Mouse (Mus musculus): ENCODE measurements around the gene Tprn. TPM values are rescaled to one million over a fixed set of nuclear protein-coding genes. Genes with fewer than 3 reads are reported as not detected.

The Tprn gene
- polyA plus RNA-seq, 1 experiment from 2014 or later = 3.3 TPM

DNA sequence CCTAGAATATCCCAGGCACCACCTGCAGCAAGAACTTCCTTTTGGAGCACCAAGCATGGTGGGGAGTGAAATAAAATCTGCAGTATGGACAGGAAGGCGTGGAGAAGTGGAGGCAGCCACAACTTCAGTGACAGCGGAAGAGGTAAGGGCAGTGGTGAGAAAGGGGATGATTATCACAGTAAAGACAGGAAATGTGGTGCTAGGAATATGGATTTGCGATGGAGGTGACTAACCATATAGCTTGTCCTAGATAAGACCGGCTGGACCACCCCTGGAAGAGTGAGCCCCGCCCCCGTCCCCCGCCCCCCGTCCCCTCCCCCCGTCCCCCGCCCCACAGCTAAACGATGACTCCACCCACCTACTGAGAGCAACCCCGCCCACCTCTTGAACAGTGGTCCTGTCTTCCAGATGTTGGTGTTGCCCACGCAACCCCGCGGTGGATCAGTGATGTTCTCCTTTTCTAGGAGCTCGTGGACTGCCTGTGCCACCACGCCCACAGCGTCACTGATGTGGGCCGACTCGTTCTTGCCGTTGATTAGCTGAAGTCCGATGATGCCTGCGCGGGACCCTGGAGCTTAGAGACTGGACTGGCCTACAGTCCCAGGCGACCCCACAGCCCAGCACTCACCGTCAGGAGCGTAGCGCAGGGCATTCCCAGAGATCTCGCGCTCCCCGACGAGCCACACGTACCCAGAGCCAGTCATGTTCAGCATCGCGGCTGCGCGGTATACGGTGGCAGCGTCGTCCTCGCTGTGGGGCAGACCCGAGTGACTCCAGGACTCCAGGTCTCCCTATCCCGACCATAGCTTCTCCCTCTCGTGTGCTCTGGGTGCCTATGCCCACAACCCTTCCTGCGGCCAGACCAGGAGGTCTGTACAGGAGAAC lies 42.5 kb downstream of the Tprn start:
- no peaks in the 10 kb centered on the region for H3K4me1 ChIP-seq (ENCODE audit: control insufficient read depth, insufficient read depth, low read length)
- H3K27ac ChIP-seq (ENCODE audit: low read depth, low read length) = no peak overlapping the region
- peak overlapping the region; percentile 76 for H3K4me2 ChIP-seq
- 3% methylated on average over 40 of the region's 45 CpGs for WGBS (ENCODE audit: insufficient replicate concordance)
- H3K9me3 ChIP-seq (replicated peaks; ENCODE audit: control insufficient read depth, low read length) = no peaks in the 10 kb centered on the region
- H3K9ac ChIP-seq (ENCODE audit: low read depth, low read length) = 0 out of 2 replicates have a peak overlapping the region, but pooled peaks have one; percentile 59
- H3K4me3 ChIP-seq (ENCODE audit: low read depth, low read length) = peak overlapping the region; percentile 37
- H3K27me3 ChIP-seq (ENCODE audit: control insufficient read depth, insufficient read depth, low read length) = peaks cover 64% of the 10 kb centered on the region
- no peak for ATAC-seq (replicated peaks; ENCODE audit: insufficient number of reproducible peaks, low FRiP score, low TSS enrichment)
- H3K36me3 ChIP-seq (ENCODE audit: control insufficient read depth, insufficient read depth, low read length) = no peaks in the 10 kb centered on the region

DNA sequence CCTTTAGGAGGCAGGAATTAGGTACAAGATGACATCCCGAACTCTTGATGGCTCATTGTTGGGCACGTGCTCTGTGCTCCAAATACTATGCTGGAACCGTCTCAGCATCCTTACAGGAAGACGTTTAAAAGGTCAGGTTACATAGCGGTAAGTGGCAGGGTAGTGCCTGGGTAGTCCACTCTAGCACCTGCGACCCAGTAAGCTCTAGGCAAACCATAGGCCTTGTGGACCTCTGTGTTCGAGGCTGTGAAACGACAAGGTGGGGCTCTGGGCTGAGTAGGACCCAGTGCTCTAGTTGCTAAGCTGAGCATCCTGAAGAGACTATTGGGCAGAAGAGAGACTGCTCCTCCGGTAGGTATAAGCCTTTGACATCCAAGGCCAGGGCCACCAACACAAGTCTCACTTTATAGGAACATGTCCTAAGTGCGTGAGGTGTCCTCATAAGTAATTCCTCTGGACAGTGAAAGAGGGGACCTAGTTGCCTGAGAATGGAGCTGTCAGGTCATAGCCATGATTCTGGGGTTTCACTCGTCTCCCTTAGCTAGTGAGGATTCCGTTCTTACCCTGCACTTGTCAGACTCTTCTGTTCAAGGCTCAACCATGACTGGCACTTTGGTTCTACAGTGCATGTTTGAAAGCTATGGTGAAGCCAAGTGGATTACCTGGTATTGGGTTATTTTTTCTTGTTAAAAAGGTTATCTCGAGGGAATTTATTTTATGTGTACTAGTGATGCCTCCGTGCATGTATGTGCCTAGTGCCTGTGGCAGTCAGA lies 43.4 kb downstream of the Tprn start:
- peak overlapping the region; percentile 76 for H3K4me2 ChIP-seq
- peak overlapping the region; percentile 37; the same call in 1 of the 2 replicates for H3K4me3 ChIP-seq (ENCODE audit: low read depth, low read length)
- H3K9ac ChIP-seq (ENCODE audit: low read depth, low read length) = 0 out of 2 replicates have a peak overlapping the region, but pooled peaks have one; percentile 59
- WGBS (ENCODE audit: insufficient replicate concordance) = 45% methylated on average over 14 of the region's 14 CpGs
- H3K9me3 ChIP-seq (replicated peaks; ENCODE audit: control insufficient read depth, low read length) = no peaks in the 10 kb centered on the region
- H3K27me3 ChIP-seq (ENCODE audit: control insufficient read depth, insufficient read depth, low read length) = peaks cover 72% of the 10 kb centered on the region
- H3K27ac ChIP-seq (ENCODE audit: low read depth, low read length) = no peak overlapping the region
- H3K36me3 ChIP-seq (ENCODE audit: control insufficient read depth, insufficient read depth, low read length) = no peaks in the 10 kb centered on the region
- ATAC-seq (replicated peaks; ENCODE audit: insufficient number of reproducible peaks, low FRiP score, low TSS enrichment) = no peak
- H3K4me1 ChIP-seq (ENCODE audit: control insufficient read depth, insufficient read depth, low read length) = no peaks in the 10 kb centered on the region

- no peaks in the 10 kb centered on the region for H3K36me3 ChIP-seq (ENCODE audit: control insufficient read depth, insufficient read depth, low read length)
- 45% methylated on average over 10 of the region's 10 CpGs for WGBS (ENCODE audit: insufficient replicate concordance)
- H3K4me2 ChIP-seq = no peak overlapping the region
- peaks cover 95% of the 10 kb centered on the region for H3K27me3 ChIP-seq (ENCODE audit: control insufficient read depth, insufficient read depth, low read length)
- H3K9ac ChIP-seq (ENCODE audit: low read depth, low read length) = no peak overlapping the region
- no peak overlapping the region for H3K27ac ChIP-seq (ENCODE audit: low read depth, low read length)
- H3K4me1 ChIP-seq (ENCODE audit: control insufficient read depth, insufficient read depth, low read length) = no peaks in the 10 kb centered on the region
- no peak for ATAC-seq (replicated peaks; ENCODE audit: insufficient number of reproducible peaks, low FRiP score, low TSS enrichment)
- no peak overlapping the region for H3K4me3 ChIP-seq (ENCODE audit: low read depth, low read length)
- H3K9me3 ChIP-seq (replicated peaks; ENCODE audit: control insufficient read depth, low read length) = no peaks in the 10 kb centered on the region
Measured at GRCm38 (mm10) chr2:25310180-25310579, 47.8 kb downstream of the Tprn start.

- Histone ChIP-seq H3K4me3 (ENCODE audit: low read depth, low read length) (no peak overlapping the region), H3K27me3 (ENCODE audit: control insufficient read depth, insufficient read depth, low read length) (peaks cover 93% of the 10 kb centered on the region), H3K4me2 (no peak overlapping the region; the same call in 1 of the 2 replicates), H3K9me3 (replicated peaks; ENCODE audit: control insufficient read depth, low read length) (no peaks in the 10 kb centered on the region), H3K27ac (ENCODE audit: low read depth, low read length) (no peak overlapping the region), H3K9ac (ENCODE audit: low read depth, low read length) (no peak overlapping the region), H3K36me3 (ENCODE audit: control insufficient read depth, insufficient read depth, low read length) (no peaks in the 10 kb centered on the region), H3K4me1 (ENCODE audit: control insufficient read depth, insufficient read depth, low read length) (no peaks in the 10 kb centered on the region)
- 1% methylated on average over 22 of the region's 22 CpGs for WGBS (ENCODE audit: insufficient replicate concordance)
- ATAC-seq (replicated peaks; ENCODE audit: insufficient number of reproducible peaks, low FRiP score, low TSS enrichment) = no peak
Measured at GRCm38 (mm10) chr2:25310969-25311368, 48.6 kb downstream of the Tprn start.

DNA sequence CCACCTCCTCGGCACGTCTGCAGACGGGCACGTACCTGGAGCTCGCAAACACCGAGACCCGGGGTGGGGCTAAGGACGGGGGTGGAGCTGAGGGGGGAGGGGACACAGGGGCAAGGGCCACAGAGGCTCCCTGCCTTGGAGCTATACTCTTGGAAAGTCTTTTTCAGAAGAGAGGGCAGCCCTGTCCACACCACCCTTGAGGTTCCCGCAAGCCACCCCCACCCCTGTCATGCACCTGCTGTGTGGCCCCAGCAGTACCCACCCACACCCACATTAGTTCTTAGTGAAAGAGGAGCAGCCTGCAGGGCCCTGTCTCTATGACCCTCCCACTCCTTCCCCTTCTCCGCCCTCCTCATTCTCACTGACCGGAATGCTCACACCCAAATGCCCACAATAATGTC lies 49.1 kb downstream of the Tprn start:
- H3K4me3 ChIP-seq (ENCODE audit: low read depth, low read length) = no peak overlapping the region
- 7% methylated on average over 11 of the region's 11 CpGs for WGBS (ENCODE audit: insufficient replicate concordance)

GRCm38 (mm10) chr2:25318119-25318966 lies 55.9 kb downstream of the Tprn start:
- Histone ChIP-seq H3K27me3 (ENCODE audit: control insufficient read depth, insufficient read depth, low read length) (peaks cover 76% of the 10 kb centered on the region), H3K4me1 (ENCODE audit: control insufficient read depth, insufficient read depth, low read length) (peaks cover 8% of the 10 kb centered on the region)
- 7% methylated on average over 31 of the region's 31 CpGs for WGBS (ENCODE audit: insufficient replicate concordance)

More for the DNA sequence above, 49.1 kb downstream of the Tprn start:
- Histone ChIP-seq H3K27ac (ENCODE audit: low read depth, low read length) (no peak overlapping the region), H3K36me3 (ENCODE audit: control insufficient read depth, insufficient read depth, low read length) (no peaks in the 10 kb centered on the region), H3K27me3 (ENCODE audit: control insufficient read depth, insufficient read depth, low read length) (peaks cover 93% of the 10 kb centered on the region), H3K4me2 (no peak overlapping the region; the same call in 1 of the 2 replicates), H3K9ac (ENCODE audit: low read depth, low read length) (no peak overlapping the region), H3K9me3 (replicated peaks; ENCODE audit: control insufficient read depth, low read length) (no peaks in the 10 kb centered on the region), H3K4me1 (ENCODE audit: control insufficient read depth, insufficient read depth, low read length) (no peaks in the 10 kb centered on the region)
- no peak for ATAC-seq (replicated peaks; ENCODE audit: insufficient number of reproducible peaks, low FRiP score, low TSS enrichment)

GRCm38 (mm10) chr2:25318971-25319773 lies 56.8 kb downstream of the Tprn start, which contains the start of gene Grin1:
Gene Grin1, minus strand, starts transcription at chr2:25319187.
- H3K9ac ChIP-seq (ENCODE audit: low read depth, low read length) = no peak within 1 kb of the TSS
- H3K27ac ChIP-seq (ENCODE audit: low read depth, low read length) = no peak within 1 kb of the TSS
- no peaks in the 10 kb centered on the region for H3K9me3 ChIP-seq (replicated peaks; ENCODE audit: control insufficient read depth, low read length)
- H3K4me3 ChIP-seq (ENCODE audit: low read depth, low read length) = peak within 1 kb of the TSS; percentile 34
- H3K4me1 ChIP-seq (ENCODE audit: control insufficient read depth, insufficient read depth, low read length) = peaks cover 8% of the 10 kb centered on the region
- peaks cover 69% of the 10 kb centered on the region for H3K27me3 ChIP-seq (ENCODE audit: control insufficient read depth, insufficient read depth, low read length)
- H3K4me2 ChIP-seq = peak within 1 kb of the TSS; percentile 63
- no peaks in the 10 kb centered on the region for H3K36me3 ChIP-seq (ENCODE audit: control insufficient read depth, insufficient read depth, low read length)
- ATAC-seq (replicated peaks; ENCODE audit: insufficient number of reproducible peaks, low FRiP score, low TSS enrichment) = no peak
- 10% methylated on average over 58 of the region's 58 CpGs for WGBS (ENCODE audit: insufficient replicate concordance)

More at GRCm38 (mm10) chr2:25318119-25318966, 55.9 kb downstream of the Tprn start:
- no peak overlapping the region for H3K9ac ChIP-seq (ENCODE audit: low read depth, low read length)
- ATAC-seq (replicated peaks; ENCODE audit: insufficient number of reproducible peaks, low FRiP score, low TSS enrichment) = no peak
- peak overlapping the region; percentile 34 for H3K4me3 ChIP-seq (ENCODE audit: low read depth, low read length)
- no peaks in the 10 kb centered on the region for H3K36me3 ChIP-seq (ENCODE audit: control insufficient read depth, insufficient read depth, low read length)
- peak overlapping the region; percentile 63 for H3K4me2 ChIP-seq
- no peaks in the 10 kb centered on the region for H3K9me3 ChIP-seq (replicated peaks; ENCODE audit: control insufficient read depth, low read length)
- H3K27ac ChIP-seq (ENCODE audit: low read depth, low read length) = no peak overlapping the region
